Mouse (Mus musculus): ENCODE measurements at regions not wholly inside any gene's neighbourhood (a gene's known extent, or its start where the extent isn't known, plus 50 kb on each side); places are given as distances from the start of the nearest gene placed in this dataset.

GRCm38 (mm10) chr5:18502831-18503230, 142.7 kb upstream of the Gnai1 start:
- peak; percentile 66; the same call in 1 of the 2 replicates for ATAC-seq (ENCODE audit: low FRiP score, low TSS enrichment)
- no peaks in the 10 kb centered on the region for H3K36me3 ChIP-seq (ENCODE audit: control insufficient read depth, insufficient read depth, low read length)
- H3K27me3 ChIP-seq (ENCODE audit: control insufficient read depth, insufficient read depth, low read length) = no peaks in the 10 kb centered on the region
- no peak overlapping the region for H3K4me3 ChIP-seq (ENCODE audit: low read length)
- no peak overlapping the region for H3K9ac ChIP-seq (ENCODE audit: low read depth, low read length)
- H3K27ac ChIP-seq (ENCODE audit: low read depth, low read length) = no peak overlapping the region
- H3K4me2 ChIP-seq (replicated peaks; ENCODE audit: low read depth, low read length) = no peak overlapping the region
- H3K4me1 ChIP-seq (ENCODE audit: control insufficient read depth, insufficient read depth, low read length) = no peaks in the 10 kb centered on the region
- no peaks in the 10 kb centered on the region for H3K9me3 ChIP-seq (ENCODE audit: control insufficient read depth, low read length)
- 24% methylated on average over 12 of the region's 12 CpGs for WGBS

GRCm38 (mm10) chr5:18494305-18494704, 134.2 kb upstream of the Gnai1 start:
- WGBS = 75% methylated on average over 4 of the region's 4 CpGs

DNA sequence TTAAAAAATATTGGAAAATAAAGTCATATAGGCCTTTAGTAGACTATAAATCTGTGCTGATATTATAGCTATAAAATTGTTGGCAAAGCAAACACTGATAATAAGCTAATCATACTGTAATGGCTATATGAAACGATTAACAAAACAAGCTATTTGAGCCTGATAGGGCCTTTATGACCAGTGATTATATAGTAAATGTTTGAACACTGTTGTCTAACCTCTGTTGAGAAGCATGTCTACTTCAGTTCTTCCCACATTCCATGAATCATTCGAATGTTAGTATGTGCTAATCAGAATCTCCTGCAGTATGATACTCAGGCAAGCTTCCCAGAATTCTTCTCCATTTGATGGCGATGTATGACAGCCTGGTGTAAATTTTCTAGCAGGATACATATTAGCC, 129.6 kb upstream of the Gnai1 start:
- 86% methylated on average over 3 of the region's 3 CpGs for WGBS
- H3K4me2 ChIP-seq (replicated peaks; ENCODE audit: low read depth, low read length) = no peak overlapping the region

More at GRCm38 (mm10) chr5:18494305-18494704, 134.2 kb upstream of the Gnai1 start:
- H3K9ac ChIP-seq (ENCODE audit: low read depth, low read length) = no peak overlapping the region
- no peak overlapping the region for H3K27ac ChIP-seq (ENCODE audit: low read depth, low read length)
- no peak overlapping the region for H3K4me3 ChIP-seq (ENCODE audit: low read length)
- no peaks in the 10 kb centered on the region for H3K27me3 ChIP-seq (ENCODE audit: control insufficient read depth, insufficient read depth, low read length)
- no peak overlapping the region for H3K4me2 ChIP-seq (replicated peaks; ENCODE audit: low read depth, low read length)
- H3K36me3 ChIP-seq (ENCODE audit: control insufficient read depth, insufficient read depth, low read length) = no peaks in the 10 kb centered on the region
- no peak for ATAC-seq (ENCODE audit: low FRiP score, low TSS enrichment)
- H3K4me1 ChIP-seq (ENCODE audit: control insufficient read depth, insufficient read depth, low read length) = no peaks in the 10 kb centered on the region
- no peaks in the 10 kb centered on the region for H3K9me3 ChIP-seq (ENCODE audit: control insufficient read depth, low read length)

GRCm38 (mm10) chr5:18487076-18487772, 127.1 kb upstream of the Gnai1 start:
- no peak for ATAC-seq (ENCODE audit: low FRiP score, low TSS enrichment)
- 29% methylated on average over 1 of the region's 1 CpGs for WGBS
- no peak overlapping the region for H3K27ac ChIP-seq (ENCODE audit: low read depth, low read length)

More for the DNA sequence above, 129.6 kb upstream of the Gnai1 start:
- no peak overlapping the region for H3K9ac ChIP-seq (ENCODE audit: low read depth, low read length)
- H3K4me1 ChIP-seq (ENCODE audit: control insufficient read depth, insufficient read depth, low read length) = no peaks in the 10 kb centered on the region
- no peak overlapping the region for H3K4me3 ChIP-seq (ENCODE audit: low read length)
- H3K27ac ChIP-seq (ENCODE audit: low read depth, low read length) = no peak overlapping the region
- no peak for ATAC-seq (ENCODE audit: low FRiP score, low TSS enrichment)
- no peaks in the 10 kb centered on the region for H3K9me3 ChIP-seq (ENCODE audit: control insufficient read depth, low read length)
- H3K27me3 ChIP-seq (ENCODE audit: control insufficient read depth, insufficient read depth, low read length) = no peaks in the 10 kb centered on the region
- H3K36me3 ChIP-seq (ENCODE audit: control insufficient read depth, insufficient read depth, low read length) = no peaks in the 10 kb centered on the region

GRCm38 (mm10) chr5:18484376-18484775, 124.2 kb upstream of the Gnai1 start:
- H3K4me2 ChIP-seq (replicated peaks; ENCODE audit: low read depth, low read length) = no peak overlapping the region
- ATAC-seq (ENCODE audit: low FRiP score, low TSS enrichment) = no peak
- H3K9ac ChIP-seq (ENCODE audit: low read depth, low read length) = no peak overlapping the region
- H3K4me3 ChIP-seq (ENCODE audit: low read length) = no peak overlapping the region
- no peaks in the 10 kb centered on the region for H3K36me3 ChIP-seq (ENCODE audit: control insufficient read depth, insufficient read depth, low read length)
- no peaks in the 10 kb centered on the region for H3K27me3 ChIP-seq (ENCODE audit: control insufficient read depth, insufficient read depth, low read length)
- H3K27ac ChIP-seq (ENCODE audit: low read depth, low read length) = no peak overlapping the region
- H3K9me3 ChIP-seq (ENCODE audit: control insufficient read depth, low read length) = no peaks in the 10 kb centered on the region
- H3K4me1 ChIP-seq (ENCODE audit: control insufficient read depth, insufficient read depth, low read length) = no peaks in the 10 kb centered on the region

More at GRCm38 (mm10) chr5:18487076-18487772, 127.1 kb upstream of the Gnai1 start:
- H3K27me3 ChIP-seq (ENCODE audit: control insufficient read depth, insufficient read depth, low read length) = no peaks in the 10 kb centered on the region
- H3K4me2 ChIP-seq (replicated peaks; ENCODE audit: low read depth, low read length) = no peak overlapping the region
- H3K9me3 ChIP-seq (ENCODE audit: control insufficient read depth, low read length) = no peaks in the 10 kb centered on the region
- no peaks in the 10 kb centered on the region for H3K4me1 ChIP-seq (ENCODE audit: control insufficient read depth, insufficient read depth, low read length)
- H3K9ac ChIP-seq (ENCODE audit: low read depth, low read length) = no peak overlapping the region
- H3K4me3 ChIP-seq (ENCODE audit: low read length) = no peak overlapping the region
- no peaks in the 10 kb centered on the region for H3K36me3 ChIP-seq (ENCODE audit: control insufficient read depth, insufficient read depth, low read length)

- WGBS = 85% methylated on average over 7 of the region's 7 CpGs
- Histone ChIP-seq H3K4me1 (ENCODE audit: control insufficient read depth, insufficient read depth, low read length) (no peaks in the 10 kb centered on the region), H3K4me2 (replicated peaks; ENCODE audit: low read depth, low read length) (no peak overlapping the region), H3K9me3 (ENCODE audit: control insufficient read depth, low read length) (no peaks in the 10 kb centered on the region), H3K9ac (ENCODE audit: low read depth, low read length) (no peak overlapping the region), H3K4me3 (ENCODE audit: low read length) (no peak overlapping the region), H3K27ac (ENCODE audit: low read depth, low read length) (no peak overlapping the region), H3K27me3 (ENCODE audit: control insufficient read depth, insufficient read depth, low read length) (no peaks in the 10 kb centered on the region), H3K36me3 (ENCODE audit: control insufficient read depth, insufficient read depth, low read length) (no peaks in the 10 kb centered on the region)
- no peak for ATAC-seq (ENCODE audit: low FRiP score, low TSS enrichment)
Observed at GRCm38 (mm10) chr5:18478420-18478819, 118.3 kb upstream of the Gnai1 start.

GRCm38 (mm10) chr5:18477372-18478017, 117.3 kb upstream of the Gnai1 start:
- WGBS = 89% methylated on average over 6 of the region's 6 CpGs
- no peaks in the 10 kb centered on the region for H3K9me3 ChIP-seq (ENCODE audit: control insufficient read depth, low read length)
- no peaks in the 10 kb centered on the region for H3K27me3 ChIP-seq (ENCODE audit: control insufficient read depth, insufficient read depth, low read length)
- H3K9ac ChIP-seq (ENCODE audit: low read depth, low read length) = no peak overlapping the region
- H3K36me3 ChIP-seq (ENCODE audit: control insufficient read depth, insufficient read depth, low read length) = no peaks in the 10 kb centered on the region
- no peak overlapping the region for H3K4me3 ChIP-seq (ENCODE audit: low read length)
- no peak for ATAC-seq (ENCODE audit: low FRiP score, low TSS enrichment)
- H3K27ac ChIP-seq (ENCODE audit: low read depth, low read length) = no peak overlapping the region
- H3K4me1 ChIP-seq (ENCODE audit: control insufficient read depth, insufficient read depth, low read length) = no peaks in the 10 kb centered on the region
- no peak overlapping the region for H3K4me2 ChIP-seq (replicated peaks; ENCODE audit: low read depth, low read length)

DNA sequence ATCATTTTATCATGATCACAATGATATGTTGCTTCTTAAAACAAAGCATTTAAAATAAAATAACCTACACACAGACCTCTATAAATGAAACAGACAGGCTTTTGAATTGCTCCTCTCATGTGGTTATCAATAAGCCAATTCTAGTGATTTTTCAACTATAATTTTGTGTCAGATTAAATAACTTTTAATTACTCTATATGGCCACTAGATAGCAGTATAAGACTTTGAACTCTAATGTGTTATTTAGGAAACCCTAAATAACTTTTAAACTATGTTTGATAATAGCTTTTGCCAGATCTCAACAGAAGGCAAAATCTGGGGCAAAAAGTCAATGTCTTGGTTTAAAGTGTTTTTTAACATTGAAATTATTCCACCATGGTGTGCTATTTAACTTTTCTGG, 112.0 kb upstream of the Gnai1 start:
- no peak for ATAC-seq (ENCODE audit: low FRiP score, low TSS enrichment)
- no peaks in the 10 kb centered on the region for H3K4me1 ChIP-seq (ENCODE audit: control insufficient read depth, insufficient read depth, low read length)

DNA sequence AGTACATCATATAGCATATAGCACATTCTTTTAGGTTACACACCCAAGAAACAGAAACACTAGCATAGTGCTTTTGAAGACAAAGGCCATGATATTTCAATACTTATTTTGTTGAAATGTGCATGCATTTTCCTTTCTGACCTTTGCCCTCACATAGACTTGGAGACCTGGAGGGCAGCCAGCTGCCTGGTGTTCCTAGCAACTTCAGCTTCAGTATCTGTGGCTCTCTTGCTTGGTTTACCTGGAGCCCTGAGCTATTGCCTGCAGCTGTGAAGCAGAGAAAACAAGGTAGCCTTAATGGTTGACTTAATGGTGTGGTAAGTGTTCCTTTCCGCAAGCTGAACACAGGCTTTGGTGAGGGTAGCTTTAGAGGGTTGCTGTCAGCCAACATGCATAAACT, 97.6 kb upstream of the Gnai1 start:
- Histone ChIP-seq H3K27ac (ENCODE audit: low read depth, low read length) (no peak overlapping the region), H3K36me3 (ENCODE audit: control insufficient read depth, insufficient read depth, low read length) (no peaks in the 10 kb centered on the region), H3K4me2 (replicated peaks; ENCODE audit: low read depth, low read length) (no peak overlapping the region), H3K9ac (ENCODE audit: low read depth, low read length) (no peak overlapping the region), H3K4me1 (ENCODE audit: control insufficient read depth, insufficient read depth, low read length) (no peaks in the 10 kb centered on the region), H3K4me3 (ENCODE audit: low read length) (no peak overlapping the region), H3K27me3 (ENCODE audit: control insufficient read depth, insufficient read depth, low read length) (no peaks in the 10 kb centered on the region), H3K9me3 (ENCODE audit: control insufficient read depth, low read length) (no peaks in the 10 kb centered on the region)
- WGBS = 55% methylated on average over 1 of the region's 1 CpGs
- no peak for ATAC-seq (ENCODE audit: low FRiP score, low TSS enrichment)

More for the DNA sequence above, 112.0 kb upstream of the Gnai1 start:
- no peak overlapping the region for H3K27ac ChIP-seq (ENCODE audit: low read depth, low read length)
- no peak overlapping the region for H3K4me2 ChIP-seq (replicated peaks; ENCODE audit: low read depth, low read length)
- H3K9me3 ChIP-seq (ENCODE audit: control insufficient read depth, low read length) = no peaks in the 10 kb centered on the region
- no peak overlapping the region for H3K9ac ChIP-seq (ENCODE audit: low read depth, low read length)
- no peak overlapping the region for H3K4me3 ChIP-seq (ENCODE audit: low read length)
- H3K27me3 ChIP-seq (ENCODE audit: control insufficient read depth, insufficient read depth, low read length) = no peaks in the 10 kb centered on the region
- H3K36me3 ChIP-seq (ENCODE audit: control insufficient read depth, insufficient read depth, low read length) = no peaks in the 10 kb centered on the region

Data from kidney, embryonic 14.5 days (tissue).